Mouse (Mus musculus) G1E (cell line): ENCODE measurements at regions not wholly inside any gene's neighbourhood (a gene's known extent, or its start where the extent isn't known, plus 50 kb on each side); places are given as distances from the start of the nearest gene placed in this dataset.

ENCODE experiments used
- ATAC-seq: 2 replicates; pipeline ENCODE4 v1.8.0; 2016; ENCODE audit warnings: mild to moderate bottlenecking; ENCODE audit not compliant: insufficient number of reproducible peaks, poor library complexity, low FRiP score, severe bottlenecking; ENCODE audit errors: extremely low read depth
- DNase-seq: peaks from one replicate; pipeline ENCODE4 v3.0.0; 2012; ENCODE audit warnings: low spot score
- H3K27me3 ChIP-seq: 2 replicates; pipeline ENCODE4 v1.6.1; 2012; ENCODE audit warnings: mild to moderate bottlenecking, low read length, inconsistent platforms; ENCODE audit not compliant: insufficient read depth
- H3K36me3 ChIP-seq: replicated peaks from 2 replicates; pipeline ENCODE3; 2012; ENCODE audit warnings: mild to moderate bottlenecking, inconsistent platforms
- H3K4me1 ChIP-seq: 2 replicates; pipeline ENCODE4 v1.6.1; 2012; ENCODE audit warnings: low read depth, low read length, inconsistent platforms, mixed read lengths; ENCODE audit not compliant: insufficient read depth
- H3K4me3 ChIP-seq: 2 replicates; pipeline ENCODE4 v1.5.1; 2012; ENCODE audit warnings: low read depth, mild to moderate bottlenecking, inconsistent platforms, low read length, moderate library complexity, mixed read lengths
- H3K9me3 ChIP-seq: replicated peaks from 2 replicates; pipeline ENCODE4 v1.6.1; 2012; ENCODE audit warnings: inconsistent platforms
- CTCF ChIP-seq: IDR thresholded peaks from 2 replicates; pipeline ENCODE4 v1.5.1; 2012; ENCODE audit warnings: low read depth, low read length, inconsistent platforms, mixed read lengths
- GATA1 ChIP-seq: IDR thresholded peaks from 2 replicates; pipeline ENCODE4 v1.6.1; 2012; ENCODE audit warnings: borderline replicate concordance, low read length, inconsistent platforms, mixed read lengths
- GATA2 ChIP-seq: IDR thresholded peaks from 2 replicates; pipeline ENCODE4 v1.6.1; 2012; ENCODE audit warnings: low read depth, low read length, inconsistent platforms, borderline replicate concordance
- POLR2AphosphoS5 ChIP-seq: IDR thresholded peaks from 2 replicates; pipeline ENCODE4 v1.6.1; 2012; ENCODE audit warnings: low read depth, low read length, inconsistent platforms; ENCODE audit not compliant: insufficient replicate concordance
- TAL1 ChIP-seq: conservative IDR thresholded peaks from 2 replicates; pipeline ENCODE4 v1.6.1; 2012; ENCODE audit warnings: low read depth, low read length, inconsistent platforms, mixed read lengths

- DNase-seq: no peak
- ATAC-seq: no peak
- Histone ChIP-seq H3K27me3 (no peaks in the 10 kb centered on the region), H3K4me1 (no peaks in the 10 kb centered on the region), H3K36me3 (no peaks in the 10 kb centered on the region), H3K4me3 (no peak overlapping the region), H3K9me3 (no peaks in the 10 kb centered on the region)
- TF ChIP-seq GATA2 (no peak), GATA1 (no peak), CTCF (no peak)
Measured at GRCm38 (mm10) chr8:77804536-77804935, 80.3 kb upstream of the Ednra start.

DNA sequence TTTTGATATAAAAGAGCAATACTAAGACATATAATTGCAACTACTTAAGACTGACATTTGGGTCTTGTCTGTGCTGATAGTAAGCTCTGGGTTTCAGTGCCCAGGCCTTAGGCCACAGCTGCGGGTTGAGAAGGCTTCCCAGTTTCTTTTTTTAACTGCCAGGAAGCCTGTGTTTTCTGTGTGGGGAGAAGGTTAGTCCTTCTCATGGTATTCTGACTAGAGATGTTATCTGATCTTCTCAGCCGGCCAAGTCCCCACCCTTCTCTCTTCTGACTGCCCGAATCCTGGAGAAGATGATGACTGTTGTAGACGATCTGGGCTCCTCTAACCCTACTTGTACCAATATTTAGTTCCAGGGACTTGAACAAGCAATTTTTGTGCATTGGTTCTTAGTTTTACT is 80.7 kb upstream of the Ednra start:
- H3K4me1 ChIP-seq: no peaks in the 10 kb centered on the region
- no peaks in the 10 kb centered on the region for H3K36me3 ChIP-seq
- DNase-seq: no peak
- no peak overlapping the region for H3K4me3 ChIP-seq
- no peaks in the 10 kb centered on the region for H3K27me3 ChIP-seq
- no peak for ATAC-seq
- H3K9me3 ChIP-seq: no peaks in the 10 kb centered on the region
- TF ChIP-seq POLR2AphosphoS5: no peak
- TF ChIP-seq GATA1: no peak
- TF ChIP-seq CTCF: no peak
- no peak for TF ChIP-seq GATA2

- no peaks in the 10 kb centered on the region for H3K36me3 ChIP-seq
- ATAC-seq: no peak
- no peak overlapping the region for H3K4me3 ChIP-seq
- TF ChIP-seq CTCF (no peak), GATA1 (no peak), GATA2 (no peak), TAL1 (no peak), POLR2AphosphoS5 (no peak)
- no peak for DNase-seq
- H3K4me1 ChIP-seq: no peaks in the 10 kb centered on the region
- no peaks in the 10 kb centered on the region for H3K27me3 ChIP-seq
- H3K9me3 ChIP-seq: no peaks in the 10 kb centered on the region
Measured at GRCm38 (mm10) chr8:77805657-77806056, 81.4 kb upstream of the Ednra start.

DNA sequence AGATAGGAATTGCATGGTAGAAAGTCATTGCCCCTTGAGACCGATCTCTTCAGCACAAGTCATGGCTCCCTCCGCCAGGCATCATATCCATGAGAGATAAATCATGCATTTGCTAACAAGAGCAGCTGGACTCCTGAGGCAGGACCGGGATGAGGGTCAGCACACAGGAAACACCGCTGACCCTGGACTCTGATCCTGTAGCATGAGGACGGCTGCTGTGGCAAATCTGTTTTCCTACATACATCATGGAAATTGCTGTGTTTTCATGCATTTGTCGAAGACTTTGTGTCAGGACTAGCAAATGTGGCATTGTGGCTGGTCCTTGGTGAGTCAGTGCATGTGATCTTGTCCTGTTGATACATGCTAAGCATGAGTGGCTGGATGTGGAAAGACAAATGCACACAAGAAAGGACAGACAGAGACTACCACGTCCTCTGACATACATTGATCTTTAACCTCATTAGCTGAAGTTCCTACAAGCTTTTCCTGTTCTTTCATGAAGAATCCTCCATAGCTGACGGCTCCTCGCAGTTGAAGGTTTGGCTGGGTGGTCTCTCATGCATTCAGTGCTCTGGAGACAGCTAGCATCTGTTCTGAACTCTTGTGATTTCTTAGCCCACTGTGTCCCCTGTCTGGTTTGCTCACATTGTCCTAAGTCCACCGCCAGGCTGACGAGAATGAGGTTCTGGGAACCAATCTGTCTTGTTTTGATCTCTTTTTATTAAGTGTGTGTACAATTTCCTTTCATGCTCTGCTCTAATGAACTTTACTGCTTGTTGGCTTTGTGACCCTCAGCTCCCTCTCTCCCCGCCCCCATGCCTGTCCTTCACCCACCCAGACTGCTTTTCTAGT is 90.8 kb upstream of the Ednra start:
- Histone ChIP-seq H3K9me3 (no peaks in the 10 kb centered on the region), H3K4me1 (no peaks in the 10 kb centered on the region), H3K4me3 (no peak overlapping the region), H3K36me3 (no peaks in the 10 kb centered on the region), H3K27me3 (peaks cover 3% of the 10 kb centered on the region)
- no peak for TF ChIP-seq GATA2
- TF ChIP-seq TAL1: no peak
- no peak for TF ChIP-seq CTCF
- TF ChIP-seq GATA1: no peak
- no peak for TF ChIP-seq POLR2AphosphoS5
- DNase-seq (no peak), ATAC-seq (no peak)

DNA sequence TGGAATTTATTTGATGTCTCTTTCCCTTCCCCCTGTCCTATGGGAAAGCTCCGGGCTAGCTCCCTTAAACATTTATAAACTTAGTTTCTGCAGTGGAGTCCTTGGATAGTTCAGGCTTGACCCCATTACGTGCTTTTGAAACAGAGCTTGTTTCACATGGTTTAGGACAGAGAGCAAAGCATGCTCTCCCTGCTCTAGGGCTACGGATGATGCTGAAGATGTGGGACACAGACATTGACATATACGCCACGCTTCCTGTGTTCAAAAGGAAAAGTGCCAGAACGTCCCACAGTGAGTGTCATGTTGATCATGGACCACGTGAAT is 91.3 kb upstream of the Ednra start:
- no peak overlapping the region for H3K4me3 ChIP-seq
- H3K36me3 ChIP-seq: no peaks in the 10 kb centered on the region
- TF ChIP-seq TAL1: no peak
- TF ChIP-seq CTCF: no peak
- TF ChIP-seq POLR2AphosphoS5: no peak
- no peak for TF ChIP-seq GATA2
- TF ChIP-seq GATA1: no peak
- no peak for ATAC-seq
- no peaks in the 10 kb centered on the region for H3K9me3 ChIP-seq
- peaks cover 3% of the 10 kb centered on the region for H3K27me3 ChIP-seq
- no peak for DNase-seq
- H3K4me1 ChIP-seq: no peaks in the 10 kb centered on the region

GRCm38 (mm10) chr8:77816217-77816616 is 92.0 kb upstream of the Ednra start:
- DNase-seq: no peak
- Histone ChIP-seq H3K9me3 (no peaks in the 10 kb centered on the region), H3K27me3 (peaks cover 3% of the 10 kb centered on the region), H3K4me1 (no peaks in the 10 kb centered on the region), H3K36me3 (no peaks in the 10 kb centered on the region), H3K4me3 (no peak overlapping the region)
- TF ChIP-seq TAL1 (no peak), GATA1 (no peak), CTCF (no peak), POLR2AphosphoS5 (no peak), GATA2 (no peak)
- ATAC-seq: no peak

DNA sequence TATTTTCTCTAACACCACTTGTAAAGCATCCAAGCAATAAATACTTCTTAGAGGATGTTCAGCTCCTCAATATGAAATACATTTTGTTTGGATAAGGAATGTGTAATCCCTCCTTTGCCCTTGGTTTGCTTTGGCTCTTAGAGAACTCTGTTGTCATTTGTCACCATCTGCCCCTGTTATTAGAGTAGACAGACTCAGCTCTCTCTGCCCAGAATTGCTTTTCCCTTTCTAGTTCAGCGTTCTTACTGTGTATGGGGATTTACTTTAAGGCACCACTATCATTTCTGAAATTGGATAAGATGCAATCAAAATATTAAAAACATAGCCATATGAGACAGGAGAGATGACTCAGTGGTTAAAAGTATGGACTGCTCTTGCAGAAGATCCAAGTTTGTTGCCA is 101.5 kb upstream of the Ednra start:
- no peak for ATAC-seq
- H3K4me1 ChIP-seq: no peaks in the 10 kb centered on the region
- no peak for TF ChIP-seq GATA1
- TF ChIP-seq GATA2: no peak
- TF ChIP-seq POLR2AphosphoS5: no peak
- TF ChIP-seq TAL1: no peak
- no peak for TF ChIP-seq CTCF
- no peaks in the 10 kb centered on the region for H3K9me3 ChIP-seq
- no peaks in the 10 kb centered on the region for H3K27me3 ChIP-seq
- H3K36me3 ChIP-seq: no peaks in the 10 kb centered on the region
- no peak for DNase-seq
- no peak overlapping the region for H3K4me3 ChIP-seq
